Mouse (Mus musculus) stomach, embryonic 15.5 days (tissue): ENCODE measurements at regions not wholly inside any gene's neighbourhood (a gene's known extent, or its start where the extent isn't known, plus 50 kb on each side); places are given as distances from the start of the nearest gene placed in this dataset.

Source experiments
- ATAC-seq: fragments of 200-750 bp; cut with Nextera tagmentation; 2 replicates; pipeline ENCODE4 v1.8.0; 2017; ENCODE audit warnings: low read depth, moderate number of reproducible peaks, moderate TSS enrichment; ENCODE audit not compliant: insufficient read depth, low FRiP score
- H3K27ac ChIP-seq: fragments of 300-500 bp; sonication (generic); 2 replicates; pipeline ENCODE4 v1.5.1; 2015; ENCODE audit warnings: mild to moderate bottlenecking, inconsistent platforms
- H3K27me3 ChIP-seq: fragments of 300-500 bp; sonication (generic); replicated peaks from 2 replicates; pipeline ENCODE4 v1.6.1; 2015; ENCODE audit warnings: inconsistent platforms
- H3K36me3 ChIP-seq: fragments of 300-500 bp; sonication (generic); 2 replicates; pipeline ENCODE4 v1.6.1; 2015; ENCODE audit warnings: inconsistent platforms
- H3K4me1 ChIP-seq: fragments of 300-500 bp; sonication (generic); 2 replicates; pipeline ENCODE4 v1.6.1; 2015; ENCODE audit warnings: inconsistent platforms
- H3K4me2 ChIP-seq: fragments of 300-500 bp; sonication (generic); 2 replicates; pipeline ENCODE4 v1.6.1; 2015; ENCODE audit warnings: mild to moderate bottlenecking, inconsistent platforms
- H3K4me3 ChIP-seq: fragments of 300-500 bp; sonication (generic); replicated peaks from 2 replicates; pipeline ENCODE4 v1.5.1; 2015; ENCODE audit warnings: inconsistent platforms
- H3K9ac ChIP-seq: fragments of 300-500 bp; sonication (generic); 2 replicates; pipeline ENCODE4 v1.6.1; 2015; ENCODE audit warnings: inconsistent platforms
- H3K9me3 ChIP-seq: fragments of 300-500 bp; sonication (generic); 2 replicates; pipeline ENCODE4 v1.6.1; 2016; ENCODE audit warnings: inconsistent platforms
- WGBS: fragments of 180-500 bp; shearing (Covaris S2); methylation state at CpG from one replicate; pipeline ENCODE4 v1.1.7; 2015; 5-methylcytosine and 5-hydroxymethylcytosine counted together

- ATAC-seq, result no peak
- WGBS, result 83% methylated on average over 2 of the region's 2 CpGs
These were observed 182.6 kb upstream of the Eef2kmt start for GRCm38 (mm10) chr16:5438405-5438804.

GRCm38 (mm10) chr16:5431689-5432088, 175.9 kb upstream of the Eef2kmt start:
- Histone ChIP-seq H3K27ac (no peak overlapping the region), H3K4me1 (0 out of 2 replicates have a peak, but pooled peaks cover 2% of the 10 kb centered on the region), H3K36me3 (no peaks in the 10 kb centered on the region), H3K9ac (no peak overlapping the region), H3K4me3 (no peak overlapping the region), H3K4me2 (no peak overlapping the region), H3K27me3 (no peaks in the 10 kb centered on the region), H3K9me3 (no peaks in the 10 kb centered on the region)
- 59% methylated on average over 5 of the region's 5 CpGs for WGBS
- no peak for ATAC-seq

More at GRCm38 (mm10) chr16:5438405-5438804, 182.6 kb upstream of the Eef2kmt start:
- no peak overlapping the region for H3K9ac ChIP-seq
- no peaks in the 10 kb centered on the region for H3K4me1 ChIP-seq
- H3K9me3 ChIP-seq, result no peaks in the 10 kb centered on the region
- H3K27me3 ChIP-seq, result no peaks in the 10 kb centered on the region
- H3K27ac ChIP-seq, result no peak overlapping the region
- no peak overlapping the region for H3K4me2 ChIP-seq
- H3K36me3 ChIP-seq, result no peaks in the 10 kb centered on the region
- no peak overlapping the region for H3K4me3 ChIP-seq

- H3K27ac ChIP-seq, result no peak overlapping the region
These were observed 175.3 kb upstream of the Eef2kmt start for GRCm38 (mm10) chr16:5431111-5431510.

GRCm38 (mm10) chr16:5429466-5429865, 173.7 kb upstream of the Eef2kmt start:
- Histone ChIP-seq H3K9me3 (no peaks in the 10 kb centered on the region), H3K4me2 (no peak overlapping the region), H3K27ac (no peak overlapping the region), H3K36me3 (no peaks in the 10 kb centered on the region), H3K4me1 (0 out of 2 replicates have a peak, but pooled peaks cover 2% of the 10 kb centered on the region), H3K27me3 (no peaks in the 10 kb centered on the region), H3K4me3 (no peak overlapping the region), H3K9ac (no peak overlapping the region)
- WGBS, result 65% methylated on average over 2 of the region's 2 CpGs
- ATAC-seq, result no peak

More at GRCm38 (mm10) chr16:5431111-5431510, 175.3 kb upstream of the Eef2kmt start:
- no peak overlapping the region for H3K4me2 ChIP-seq
- no peaks in the 10 kb centered on the region for H3K27me3 ChIP-seq
- H3K9ac ChIP-seq, result no peak overlapping the region
- ATAC-seq, result no peak
- WGBS, result 63% methylated on average over 3 of the region's 3 CpGs
- no peak overlapping the region for H3K4me3 ChIP-seq
- H3K36me3 ChIP-seq, result no peaks in the 10 kb centered on the region
- 0 out of 2 replicates have a peak, but pooled peaks cover 2% of the 10 kb centered on the region for H3K4me1 ChIP-seq
- H3K9me3 ChIP-seq, result no peaks in the 10 kb centered on the region

GRCm38 (mm10) chr16:5425908-5426307, 170.1 kb upstream of the Eef2kmt start:
- whole genome bisulfite sequencing, result 83% methylated on average over 2 of the region's 2 CpGs
- H3K9ac ChIP-seq, result no peak overlapping the region
- ATAC-seq, result no peak
- H3K4me3 ChIP-seq, result no peak overlapping the region
- H3K4me1 ChIP-seq, result no peaks in the 10 kb centered on the region
- H3K4me2 ChIP-seq, result no peak overlapping the region
- no peaks in the 10 kb centered on the region for H3K27me3 ChIP-seq
- no peaks in the 10 kb centered on the region for H3K9me3 ChIP-seq
- H3K27ac ChIP-seq, result no peak overlapping the region
- H3K36me3 ChIP-seq, result no peaks in the 10 kb centered on the region

- Histone ChIP-seq H3K36me3 (no peaks in the 10 kb centered on the region), H3K4me2 (no peak overlapping the region), H3K27ac (no peak overlapping the region), H3K9ac (no peak overlapping the region), H3K27me3 (no peaks in the 10 kb centered on the region), H3K4me1 (no peaks in the 10 kb centered on the region), H3K9me3 (no peaks in the 10 kb centered on the region), H3K4me3 (no peak overlapping the region)
- WGBS, result 81% methylated on average over 6 of the region's 6 CpGs
- no peak for ATAC-seq
These were observed 166.3 kb upstream of the Eef2kmt start for GRCm38 (mm10) chr16:5422041-5422440.

- Histone ChIP-seq H3K4me2 (no peak overlapping the region), H3K27me3 (no peaks in the 10 kb centered on the region), H3K27ac (no peak overlapping the region), H3K36me3 (no peaks in the 10 kb centered on the region), H3K9ac (no peak overlapping the region), H3K9me3 (no peaks in the 10 kb centered on the region), H3K4me3 (no peak overlapping the region), H3K4me1 (no peaks in the 10 kb centered on the region)
- no peak for ATAC-seq
- WGBS, result 77% methylated on average over 5 of the region's 5 CpGs
These were observed 165.8 kb upstream of the Eef2kmt start for GRCm38 (mm10) chr16:5421591-5421990.

GRCm38 (mm10) chr16:5419467-5419866, 163.7 kb upstream of the Eef2kmt start:
- ATAC-seq, result no peak
- H3K27ac ChIP-seq, result no peak overlapping the region
- H3K4me1 ChIP-seq, result no peaks in the 10 kb centered on the region
- no peaks in the 10 kb centered on the region for H3K27me3 ChIP-seq
- WGBS, result 70% methylated on average over 3 of the region's 3 CpGs
- no peaks in the 10 kb centered on the region for H3K36me3 ChIP-seq
- no peaks in the 10 kb centered on the region for H3K9me3 ChIP-seq
- H3K4me2 ChIP-seq, result no peak overlapping the region
- no peak overlapping the region for H3K4me3 ChIP-seq
- no peak overlapping the region for H3K9ac ChIP-seq

- Histone ChIP-seq H3K27ac (no peak overlapping the region), H3K9ac (no peak overlapping the region), H3K4me2 (no peak overlapping the region), H3K4me1 (no peaks in the 10 kb centered on the region), H3K4me3 (no peak overlapping the region), H3K27me3 (no peaks in the 10 kb centered on the region), H3K9me3 (no peaks in the 10 kb centered on the region), H3K36me3 (no peaks in the 10 kb centered on the region)
- ATAC-seq, result no peak; the same call in 1 of the 2 replicates
- 56% methylated on average over 4 of the region's 4 CpGs for WGBS
These were observed 162.8 kb upstream of the Eef2kmt start for GRCm38 (mm10) chr16:5418462-5419197.

- Histone ChIP-seq H3K27me3 (no peaks in the 10 kb centered on the region), H3K4me1 (no peaks in the 10 kb centered on the region), H3K4me3 (no peak overlapping the region), H3K36me3 (no peaks in the 10 kb centered on the region), H3K4me2 (no peak overlapping the region), H3K9me3 (no peaks in the 10 kb centered on the region), H3K27ac (no peak overlapping the region), H3K9ac (no peak overlapping the region)
- no peak for ATAC-seq
- 66% methylated on average over 4 of the region's 4 CpGs for WGBS
These were observed 159.5 kb upstream of the Eef2kmt start for GRCm38 (mm10) chr16:5415310-5415709.

- no peak overlapping the region for H3K4me2 ChIP-seq
- no peak overlapping the region for H3K9ac ChIP-seq
- no peaks in the 10 kb centered on the region for H3K4me1 ChIP-seq
- H3K27me3 ChIP-seq, result no peaks in the 10 kb centered on the region
- WGBS, result 74% methylated on average over 5 of the region's 5 CpGs
- no peak overlapping the region for H3K4me3 ChIP-seq
- no peak overlapping the region for H3K27ac ChIP-seq
- H3K36me3 ChIP-seq, result no peaks in the 10 kb centered on the region
- ATAC-seq, result no peak
- H3K9me3 ChIP-seq, result no peaks in the 10 kb centered on the region
These were observed 156.1 kb upstream of the Eef2kmt start for GRCm38 (mm10) chr16:5411819-5412385.

- H3K27ac ChIP-seq, result no peak overlapping the region
- H3K9ac ChIP-seq, result no peak overlapping the region
- no peaks in the 10 kb centered on the region for H3K9me3 ChIP-seq
- WGBS, result 7% methylated on average over 11 of the region's 11 CpGs
- ATAC-seq, result no peak
- no peak overlapping the region for H3K4me3 ChIP-seq
- no peaks in the 10 kb centered on the region for H3K27me3 ChIP-seq
- H3K4me2 ChIP-seq, result no peak overlapping the region
- H3K36me3 ChIP-seq, result no peaks in the 10 kb centered on the region
- H3K4me1 ChIP-seq, result no peaks in the 10 kb centered on the region
These were observed 150.9 kb upstream of the Eef2kmt start for GRCm38 (mm10) chr16:5406711-5407110.
